Mouse (Mus musculus): ENCODE data around the gene Tc2n. TPM values are rescaled to one million over a fixed set of nuclear protein-coding genes. Genes with fewer than 3 reads are reported as not detected.
"Not testable (repeated sequence)": the region's sequence is repeated elsewhere in the genome, so short reads cannot be mapped to it uniquely, and the experiment has no call there.

The Tc2n gene
- polyA plus RNA-seq, 1 experiment from 2014 or later, result not detected

DNA sequence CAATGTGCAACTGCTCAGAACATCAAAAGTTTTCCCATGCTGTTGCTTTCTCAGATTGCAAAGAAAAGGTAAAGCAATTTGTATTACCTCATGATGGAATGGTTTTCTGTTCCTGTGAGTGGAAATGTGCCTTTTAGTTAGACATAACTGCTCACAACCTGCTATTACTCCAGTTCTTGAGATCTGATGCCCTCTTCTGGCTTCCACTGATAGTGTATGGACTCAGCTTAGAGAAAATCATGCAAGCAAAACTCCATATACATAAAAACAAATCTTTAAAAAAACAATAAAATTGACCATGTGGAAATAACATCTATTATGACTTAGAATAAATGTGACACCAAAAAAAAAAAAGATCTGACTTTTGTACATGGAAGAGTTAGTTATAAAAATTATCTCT, 111.7 kb downstream of the Tc2n start:
- DNase-seq (ENCODE audit: low spot score); H3K4me3 ChIP-seq (ENCODE audit: low read depth, low read length); H3K4me1 ChIP-seq (ENCODE audit: control insufficient read depth, insufficient read depth, low read length); H3K9me3 ChIP-seq (ENCODE audit: control insufficient read depth, low read length); ATAC-seq (ENCODE audit: insufficient read depth, low FRiP score, low TSS enrichment); H3K27me3 ChIP-seq (ENCODE audit: control insufficient read depth, insufficient read depth, low read length); H3K4me2 ChIP-seq (ENCODE audit: low read depth); H3K9ac ChIP-seq (ENCODE audit: low read length); H3K27ac ChIP-seq (ENCODE audit: low read depth, low read length); H3K36me3 ChIP-seq (ENCODE audit: control insufficient read depth, insufficient read depth, low read length): not testable (repeated sequence)

Other genes with a start within 250 kb of the Tc2n start
- 5.4 and 7.1 TPM in 2 replicates for gene Fbln5, start 100.5 kb upstream of the Tc2n start, polyA plus RNA-seq (2014; fragmentation: Nextera tagmentation; extraction: Ambion mirVana)
- 11.1 and 12.0 TPM in 2 replicates for gene Trip11, start 194.7 kb upstream of the Tc2n start, polyA plus RNA-seq (2014; fragmentation: Nextera tagmentation; extraction: Ambion mirVana)
- 14.1 and 19.4 TPM in 2 replicates for gene Atxn3, start 239.7 kb upstream of the Tc2n start, polyA plus RNA-seq (2014; fragmentation: Nextera tagmentation; extraction: Ambion mirVana)

Measured in neural tube, embryonic 11.5 days (tissue).